In the genomic region with DNA sequence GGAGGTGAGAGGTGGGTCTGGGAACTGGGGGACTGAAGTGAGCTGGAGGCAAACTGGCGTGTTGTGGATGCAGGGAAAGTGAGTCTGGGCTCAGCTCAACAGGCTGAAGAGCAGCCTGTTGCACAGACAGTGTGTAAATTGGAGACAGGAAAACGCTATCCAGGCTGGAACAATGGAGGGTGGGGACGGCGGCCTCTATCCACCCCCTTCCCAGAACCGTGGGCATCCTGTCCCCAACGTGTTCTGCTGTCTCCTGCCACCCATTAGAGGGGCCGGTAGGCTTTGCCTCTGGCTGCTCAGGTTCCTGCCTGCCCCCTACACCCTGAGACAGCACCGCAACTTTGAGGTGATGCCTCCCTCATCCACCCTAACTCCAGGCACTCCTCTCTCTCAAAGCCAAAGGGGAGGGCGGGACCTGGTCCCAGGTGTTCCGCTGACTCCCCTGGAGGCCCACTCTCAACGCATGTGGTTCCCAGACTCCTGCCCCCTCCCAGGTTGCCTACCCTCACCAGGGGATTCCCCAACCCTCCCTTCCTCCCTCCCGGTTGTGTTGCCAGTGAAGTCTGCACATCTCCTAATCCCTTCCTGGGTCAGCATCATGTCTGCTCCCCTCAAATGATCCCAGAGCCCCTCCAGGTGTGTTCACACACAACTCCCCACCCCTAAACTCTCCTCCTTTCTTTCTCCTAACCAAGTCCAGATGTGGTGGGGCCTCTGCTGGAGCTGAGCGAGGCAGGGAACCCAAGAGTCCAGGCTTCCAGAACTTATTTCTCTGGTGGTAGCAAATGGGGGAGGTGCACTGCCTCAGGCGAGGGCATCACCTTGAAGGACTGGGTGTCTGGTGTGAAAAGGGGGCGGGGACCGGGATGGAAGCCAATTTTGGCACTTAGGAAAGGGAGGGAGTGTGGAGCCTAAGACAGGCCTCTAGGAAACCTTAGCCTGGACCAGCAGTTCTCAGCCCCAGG, we compare ENCODE assay signal across 10 mouse cellular contexts. TPM values are rescaled to one million over a fixed set of nuclear protein-coding genes. Genes with fewer than 3 reads are reported as not detected.
DNase-seq lines count a peak whose midpoint lies in the region; ATAC-seq and TF ChIP-seq lines count a peak whose summit lies in the region.
"Had no signal": no experiment of that assay in that cellular context is flagged by ENCODE, and none has a peak within 500 bp of the region (broad histone marks: within the 10 kb centered on the region; RNA-seq: fewer than 3 reads in every experiment).

No protein-coding gene starts in this region.

- intact Hi-C loops in gastrocnemius, postnatal 14 days (cut with DNase I; ENCODE audit: low total_unique reads): no loop called here
- intact Hi-C loops in gastrocnemius, postnatal 36 days (cut with DNase I): no loop called here

- peaks cover 41% of the 10 kb centered on the region for H3K36me3 ChIP-seq in lung, embryonic 14.5 days (ENCODE audit: insufficient read depth)
- H3K36me3 ChIP-seq: G1E had no signal

- no peaks in the 10 kb centered on the region for H3K27me3 ChIP-seq in lung, embryonic 14.5 days (ENCODE audit: insufficient read depth, low read length)

- H3K9me3 ChIP-seq in lung, embryonic 14.5 days (ENCODE audit: low read depth, low read length): no peaks in the 10 kb centered on the region
- H3K9me3 ChIP-seq: G1E had no signal

- TF ChIP-seq CTCF in lung, embryonic 14.5 days (IDR thresholded peaks at IDR 0.05; ENCODE audit: low read depth): no peak

- peak; percentile 33 for DNase-seq in gastrocnemius, postnatal 14 days
- no peak for DNase-seq in gastrocnemius, postnatal 36 days
- peak; percentile 68 to 81 for DNase-seq in heart, adult 18-20 months
- DNase-seq in kidney, adult 11 months: peak; percentile 80
- peak; percentile 63 for DNase-seq in lung, embryonic 14.5 days
- no peak for DNase-seq in cerebellum, adult 9-11 months
- no peak for DNase-seq in urinary bladder, postnatal 4 days (ENCODE audit: low spot score in 2 of 2)
- DNase-seq in urinary bladder, adult 2 months (ENCODE audit: low spot score): no peak

- H3K4me2 ChIP-seq in lung, embryonic 14.5 days: peak overlapping the region; percentile 95

- peak overlapping the region; percentile 98; the same call in 1 of the 2 replicates for H3K27ac ChIP-seq in lung, embryonic 14.5 days (ENCODE audit: low read depth)
- H3K27ac ChIP-seq: macrophage had no signal

- H3K4me1 ChIP-seq in lung, embryonic 14.5 days (ENCODE audit: insufficient read depth): peaks cover 12% of the 10 kb centered on the region; the same call in 1 of the 2 replicates

- 7% methylated on average over 16 of the region's 16 CpGs for WGBS in lung, embryonic 14.5 days

- no peak for ATAC-seq in lung, embryonic 14.5 days (ENCODE audit: insufficient read depth)

- peak overlapping the region; percentile 98 for H3K9ac ChIP-seq in lung, embryonic 14.5 days

- peak overlapping the region; percentile 92 for H3K4me3 ChIP-seq in lung, embryonic 14.5 days (ENCODE audit: low read depth, low read length)

RNA-seq across cellular contexts. Expression of a gene that starts 2.4 kb away (rescaled TPM):
- total RNA-seq in gastrocnemius, postnatal 14 days (2021): 10 to 100 TPM; 26.5 to 27.4 TPM
- total RNA-seq in gastrocnemius, postnatal 36 days (2021): 10 to 100 TPM; 12.1 to 13.4 TPM
- 10 to 100 TPM; 37.1 to 38.8 TPM for total RNA-seq in heart, adult 18-20 months (2021)
- 68.6 and 78.0 TPM in 2 replicates for polyA plus RNA-seq in lung, embryonic 14.5 days (2014; fragmentation: Nextera tagmentation; extraction: Ambion mirVana)
- polyA plus RNA-seq in urinary bladder, adult 2 months (2012; rRNA removed): 24.2 and 31.4 TPM in 2 replicates
- polyA plus RNA-seq: macrophage had no signal

RNA-seq across cellular contexts. Expression of a gene that starts 18.9 kb away (rescaled TPM):
- 1 to 10 TPM; 3.1 to 3.3 TPM for total RNA-seq in gastrocnemius, postnatal 14 days (2021)
- total RNA-seq in gastrocnemius, postnatal 36 days (2021): 1 to 10 TPM; 2.4 to 2.5 TPM
- total RNA-seq in heart, adult 18-20 months (2021): 1 to 10 TPM; 1.5 to 1.8 TPM
- 9.7 and 10.2 TPM in 2 replicates for polyA plus RNA-seq in lung, embryonic 14.5 days (2014; fragmentation: Nextera tagmentation; extraction: Ambion mirVana)
- 16.6 and 17.1 TPM in 2 replicates for polyA plus RNA-seq in urinary bladder, adult 2 months (2012; rRNA removed)

RNA-seq across cellular contexts. Expression of a gene that starts 38.1 kb away (rescaled TPM):
- 1 to 10 TPM; 7.9 to 9.6 TPM for total RNA-seq in gastrocnemius, postnatal 14 days (2021)
- 1 to 10 TPM; 3.7 to 4.1 TPM for total RNA-seq in gastrocnemius, postnatal 36 days (2021)
- 10 to 100 TPM; 12.0 to 13.3 TPM for total RNA-seq in heart, adult 18-20 months (2021)
- 87.1 and 89.3 TPM in 2 replicates for polyA plus RNA-seq in lung, embryonic 14.5 days (2014; fragmentation: Nextera tagmentation; extraction: Ambion mirVana)
- polyA plus RNA-seq in urinary bladder, adult 2 months (2012; rRNA removed): 54.5 and 62.8 TPM in 2 replicates

RNA-seq across cellular contexts. Expression of a gene that starts 44.8 kb away (rescaled TPM):
- total RNA-seq in gastrocnemius, postnatal 14 days (2021): 10 to 100 TPM; 39.0 to 40.6 TPM
- 10 to 100 TPM; 27.7 to 39.8 TPM for total RNA-seq in gastrocnemius, postnatal 36 days (2021)
- total RNA-seq in heart, adult 18-20 months (2021): 10 to 100 TPM; 44.4 to 55.6 TPM
- polyA plus RNA-seq in lung, embryonic 14.5 days (2014; fragmentation: Nextera tagmentation; extraction: Ambion mirVana): 137 and 141 TPM in 2 replicates
- polyA plus RNA-seq in urinary bladder, adult 2 months (2012; rRNA removed): 163 and 168 TPM in 2 replicates

RNA-seq across cellular contexts. Expression of a gene that starts 57.9 kb away (rescaled TPM):
- total RNA-seq in gastrocnemius, postnatal 14 days (2021): 10 to 100 TPM; 30.5 to 36.3 TPM
- 10 to 100 TPM; 17.6 to 25.1 TPM for total RNA-seq in gastrocnemius, postnatal 36 days (2021)
- total RNA-seq in heart, adult 18-20 months (2021): 10 to 100 TPM in 1 of 2 experiments, 1 to 10 TPM in 1; 8.1 to 10.7 TPM
- polyA plus RNA-seq in lung, embryonic 14.5 days (2014; fragmentation: Nextera tagmentation; extraction: Ambion mirVana): 4.4 and 4.6 TPM in 2 replicates
- 8.2 and 9.0 TPM in 2 replicates for polyA plus RNA-seq in urinary bladder, adult 2 months (2012; rRNA removed)

Comparison
In these comparisons a context has a peak if more than half of its experiments do, and no peak if none do; other contexts are left out.
1. DNase-seq: peak in gastrocnemius, postnatal 14 days (single experiment), heart, adult 18-20 months (2 of 2), kidney, adult 11 months (single experiment) and lung, embryonic 14.5 days (single experiment); none in gastrocnemius, postnatal 36 days (0 of 2), cerebellum, adult 9-11 months (single experiment), urinary bladder, postnatal 4 days (0 of 2) and urinary bladder, adult 2 months (single experiment).